Mouse (Mus musculus): ENCODE measurements around the gene Tmem139. TPM values are rescaled to one million over a fixed set of nuclear protein-coding genes. Genes with fewer than 3 reads are reported as not detected.

Gene Tmem139
- total RNA-seq, 2 experiments from 2014 or later: 2.4 TPM; not detected in 1

DNA sequence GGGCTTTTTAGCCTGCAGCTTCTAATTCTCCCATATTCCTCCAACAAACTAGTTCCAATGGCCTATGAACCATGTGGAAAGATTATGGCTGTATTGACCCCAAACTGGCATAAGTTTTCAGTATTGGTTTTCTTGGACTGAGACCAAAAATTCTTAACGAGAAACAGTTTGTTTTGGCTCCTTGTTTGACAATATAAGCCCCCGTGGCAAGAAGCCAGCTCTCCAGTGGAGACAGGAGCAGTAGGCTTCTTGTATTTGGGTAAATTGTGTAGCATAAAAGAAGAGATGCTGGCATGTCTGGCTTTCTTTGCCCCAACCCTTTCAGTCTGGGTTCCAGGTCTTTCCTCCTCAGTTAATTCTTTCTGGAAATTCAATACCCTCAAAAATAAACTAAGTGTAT lies 14.4 kb downstream of the Tmem139 start:
- DNase-seq: no peak

DNA sequence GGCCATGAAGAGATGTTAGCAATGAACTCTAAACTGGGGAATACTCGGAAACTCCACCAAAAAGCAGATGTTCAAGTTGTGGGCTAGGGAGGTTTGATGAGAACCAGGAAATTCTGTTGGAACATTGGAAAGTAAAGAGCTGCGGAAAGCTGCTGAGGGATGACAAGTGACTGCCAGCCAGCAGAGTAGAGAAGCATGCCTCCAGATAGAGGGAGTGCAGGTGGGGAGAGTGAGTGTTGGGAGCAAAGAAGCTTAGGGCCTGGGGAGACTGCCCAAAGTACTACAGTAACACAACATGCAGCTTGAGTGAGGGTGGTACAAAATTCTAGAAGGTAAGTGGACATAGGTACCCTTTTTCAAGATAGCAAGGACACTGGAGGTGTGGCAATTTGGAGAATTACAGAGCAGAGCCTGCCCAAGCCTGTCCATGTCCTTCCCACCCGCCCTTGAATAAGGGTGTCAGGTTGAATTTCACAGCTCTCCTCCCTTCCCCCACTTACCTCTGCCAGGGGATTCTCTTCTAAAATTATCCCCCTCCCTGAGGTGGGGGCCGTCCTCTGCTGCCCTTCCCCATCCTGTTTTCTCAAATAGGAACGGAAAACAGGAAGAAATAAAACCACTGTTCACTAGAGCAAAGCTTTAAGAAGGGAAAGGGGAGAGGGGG lies 21.2 kb downstream of the Tmem139 start:
- no peak for DNase-seq

DNA sequence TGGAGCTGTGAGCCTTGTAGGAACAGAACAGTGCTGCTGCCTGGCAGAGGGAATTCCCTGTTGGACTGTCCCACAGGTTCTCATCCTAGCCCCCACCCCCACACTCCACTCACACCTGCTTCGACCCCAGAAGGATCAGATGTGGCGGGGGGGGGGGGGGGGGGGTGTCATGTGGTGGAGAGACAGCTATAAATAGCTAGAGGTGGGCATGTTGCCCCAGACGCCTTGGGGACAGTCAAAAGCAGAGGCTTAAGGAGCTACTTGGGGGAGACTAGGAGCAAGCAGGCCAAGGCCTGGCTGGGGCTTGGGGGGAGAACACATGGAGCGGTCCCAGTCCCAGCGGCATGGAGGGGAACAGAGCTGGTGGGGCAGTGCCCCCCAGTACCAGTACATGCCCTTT lies 24.7 kb downstream of the Tmem139 start, which contains the start of gene Clcn1:
Clcn1 (plus strand) TSS at position 238 of the 400 bp plus-strand sequence.
- no peak for DNase-seq

DNA sequence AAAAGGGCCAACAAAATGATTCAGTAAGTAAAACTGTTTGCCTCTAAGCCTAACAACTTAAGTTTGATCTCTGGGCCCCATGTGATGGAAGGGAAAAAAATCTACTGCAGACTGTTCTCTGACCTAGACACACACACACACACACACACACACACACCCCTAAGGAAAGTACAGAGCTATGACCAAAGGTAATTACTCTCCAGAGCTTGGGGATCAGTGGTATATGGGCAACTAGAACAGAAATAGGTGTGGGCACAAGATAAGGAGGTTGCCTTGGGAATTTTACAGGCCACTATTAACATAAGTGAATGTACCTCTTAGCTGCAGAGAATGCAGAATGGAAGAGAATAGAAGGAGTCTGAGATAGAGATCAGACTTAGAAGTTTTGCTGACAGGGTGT lies 25.8 kb downstream of the Tmem139 start:
- DNase-seq: no peak

DNA sequence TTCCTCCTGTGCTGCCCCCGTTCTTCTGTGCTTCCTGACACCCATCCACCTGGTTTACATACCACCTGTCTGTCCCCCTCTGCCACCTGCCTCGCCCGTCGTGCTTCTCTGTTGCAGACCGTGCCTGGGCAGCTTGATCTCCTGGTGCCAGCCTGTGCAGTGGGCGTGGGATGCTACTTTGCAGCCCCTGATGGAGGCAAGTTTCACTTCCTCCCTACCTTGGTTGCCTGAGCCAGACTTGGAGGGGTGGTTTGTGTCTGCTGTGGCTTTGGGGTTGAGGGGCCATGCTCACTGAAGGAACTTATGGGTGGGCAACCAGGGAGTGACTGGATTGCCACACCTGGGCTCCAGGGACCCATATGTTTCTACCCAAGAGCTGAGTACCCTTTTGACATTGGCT lies 31.6 kb downstream of the Tmem139 start:
- no peak for DNase-seq

DNA sequence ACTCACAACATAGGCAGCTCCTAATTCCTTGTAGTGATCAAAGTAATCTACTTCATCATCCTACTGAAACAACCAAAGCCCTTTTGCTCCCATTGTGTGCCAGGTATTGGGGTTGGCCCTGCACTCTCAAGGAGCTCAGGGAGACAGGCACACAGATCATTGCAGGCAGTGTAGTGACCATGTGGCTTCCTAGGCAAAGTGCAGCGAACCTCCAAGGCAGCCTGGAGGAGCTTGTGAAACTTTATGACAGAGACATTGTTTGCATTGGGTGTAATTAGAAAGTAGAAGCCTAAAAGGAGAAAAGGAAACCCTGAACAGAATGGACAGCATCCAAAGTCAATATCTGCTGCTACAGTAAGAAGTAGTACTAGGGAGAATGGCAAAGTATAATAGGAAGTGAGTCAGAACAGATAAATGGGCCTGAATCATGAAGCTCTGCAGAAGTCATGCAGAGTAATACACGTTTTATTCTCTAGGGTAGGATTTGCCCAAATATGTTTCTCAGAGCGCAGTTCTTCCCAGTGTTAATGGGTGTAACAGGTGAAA lies 33.9 kb downstream of the Tmem139 start:
- no peak for DNase-seq

DNA sequence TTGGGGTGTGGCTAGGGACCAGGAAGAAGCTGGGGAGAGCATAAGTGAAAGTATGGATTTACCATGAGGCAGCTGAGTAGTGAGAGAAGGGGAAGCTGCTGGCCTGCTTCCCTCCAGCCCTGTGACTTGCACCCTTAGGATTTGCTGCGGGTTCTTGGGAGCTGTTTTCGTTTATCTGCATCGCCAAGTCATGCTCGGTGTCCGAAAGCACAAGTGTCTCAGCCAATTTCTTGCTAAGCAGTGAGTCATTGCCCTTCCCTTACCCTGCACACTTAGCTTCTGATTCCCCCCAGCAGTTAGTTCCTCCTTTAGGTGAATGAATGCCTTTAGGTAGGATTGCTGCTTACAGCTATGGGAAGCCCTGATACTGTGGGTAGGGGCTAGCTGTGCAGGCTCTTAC lies 37.6 kb downstream of the Tmem139 start:
- no peak for DNase-seq

DNA sequence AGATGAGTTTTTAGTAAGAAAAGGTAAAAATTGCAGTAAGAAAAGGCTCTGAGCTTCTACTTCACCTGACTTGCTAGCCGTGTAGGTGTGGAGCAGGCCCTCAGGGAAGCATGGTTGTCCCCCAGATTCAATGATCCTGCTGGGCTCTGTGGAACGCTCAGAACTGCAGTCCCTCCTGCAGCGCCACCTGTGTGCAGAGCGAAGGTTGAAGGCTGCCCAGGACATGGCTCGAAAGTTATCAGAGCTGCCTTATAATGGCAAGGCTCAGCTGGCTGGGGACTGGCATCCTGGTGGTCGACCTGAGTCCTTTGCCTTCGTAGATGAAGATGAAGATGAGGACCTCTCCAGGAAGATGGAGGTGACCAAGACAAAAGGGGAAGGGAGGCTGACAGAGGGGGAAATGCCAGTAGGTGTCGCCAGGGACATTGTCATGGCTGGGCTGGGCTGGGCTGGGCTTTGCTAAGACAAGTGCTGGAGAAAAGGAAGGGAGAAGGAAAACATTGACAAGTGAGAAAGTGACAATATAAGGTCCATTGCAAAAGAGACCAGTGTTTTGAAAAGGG lies 48.1 kb downstream of the Tmem139 start:
- peak in 1 of 2 experiments; percentile 9 for DNase-seq

DNA sequence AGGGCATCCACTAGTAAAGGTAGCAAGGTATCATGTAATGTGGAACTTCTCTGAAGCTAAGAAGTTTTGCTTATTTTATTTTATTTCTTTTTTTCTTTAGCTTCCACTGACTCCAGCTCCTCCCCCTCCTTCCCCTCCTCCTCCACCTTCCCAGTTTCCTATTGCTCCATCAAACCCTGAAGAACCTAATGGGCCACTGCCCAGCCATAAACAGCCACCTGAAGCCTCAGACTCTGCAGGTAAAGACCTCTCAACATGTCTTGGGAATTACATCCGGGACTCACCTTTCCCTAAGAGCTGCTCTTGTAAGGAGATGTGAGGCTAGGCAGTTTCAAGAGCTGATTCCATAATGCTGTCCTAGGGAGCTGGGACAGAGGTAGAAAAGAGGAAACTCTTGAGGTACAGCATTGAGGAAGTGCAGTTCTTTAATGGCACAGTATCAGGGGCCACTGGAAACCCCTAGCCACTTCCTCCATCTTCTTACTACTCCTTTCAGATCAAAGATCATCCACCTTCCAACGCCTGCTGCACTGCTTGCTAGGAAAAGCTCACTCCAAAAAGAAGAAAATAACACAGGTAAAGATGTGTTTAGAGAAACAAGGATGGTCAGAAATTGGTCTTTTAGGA lies 48.8 kb downstream of the Tmem139 start:
- DNase-seq: no peak

Other genes starting within 250 kb of the Tmem139 start
- not detected for gene Sva, start 223.6 kb upstream of the Tmem139 start, total RNA-seq (2021)
- gene Tas2r139, start 121.0 kb upstream of the Tmem139 start, total RNA-seq (2021): not detected
- not detected for gene Tas2r144, start 46.6 kb upstream of the Tmem139 start, total RNA-seq (2021)
- 100 to 1,000 TPM in 1 of 2 experiments, 10 to 100 TPM in 1; 71.9 to 345 TPM for gene Gstk1, start 16.0 kb upstream of the Tmem139 start, total RNA-seq (2021)
- 10 to 100 TPM; 17.8 to 20.6 TPM for gene Casp2, start 3.0 kb downstream of the Tmem139 start, total RNA-seq (2021)
- under 1 TPM in 1 of 2 experiments, not detected in 1; 0.20 TPM for gene Clcn1, start 24.7 kb downstream of the Tmem139 start, total RNA-seq (2021)
- under 1 TPM; 0.23 to 0.60 TPM for gene Fam131b, start 62.7 kb downstream of the Tmem139 start, total RNA-seq (2021)
- gene Zyx, start 87.7 kb downstream of the Tmem139 start, total RNA-seq (2021): 100 to 1,000 TPM; 107 to 144 TPM
- gene Epha1, start 111.3 kb downstream of the Tmem139 start, total RNA-seq (2021): under 1 TPM; 0.46 to 0.49 TPM
- gene Tas2r143, start 138.3 kb downstream of the Tmem139 start, total RNA-seq (2021): 1 to 10 TPM; 2.3 to 5.9 TPM
- gene Tas2r135, start 143.5 kb downstream of the Tmem139 start, total RNA-seq (2021): 1 to 10 TPM; 1.3 to 6.4 TPM
- gene Tas2r126, start 172.6 kb downstream of the Tmem139 start, total RNA-seq (2021): 1 to 10 TPM in 1 of 2 experiments, not detected in 1; 3.7 TPM
- not detected for gene Olfr458, start 203.2 kb downstream of the Tmem139 start, total RNA-seq (2021)
- gene Olfr457, start 214.4 kb downstream of the Tmem139 start, total RNA-seq (2021): not detected
- gene Olfr456, start 225.2 kb downstream of the Tmem139 start, total RNA-seq (2021): not detected

All from adrenal gland, postnatal 36 days (tissue).